Mouse (Mus musculus): Measurements from ENCODE around the gene Hoxa9.
A peak's percentile ranks its signal among the peaks of the same experiment; 100 is the strongest.

Hoxa9 gene

DNA sequence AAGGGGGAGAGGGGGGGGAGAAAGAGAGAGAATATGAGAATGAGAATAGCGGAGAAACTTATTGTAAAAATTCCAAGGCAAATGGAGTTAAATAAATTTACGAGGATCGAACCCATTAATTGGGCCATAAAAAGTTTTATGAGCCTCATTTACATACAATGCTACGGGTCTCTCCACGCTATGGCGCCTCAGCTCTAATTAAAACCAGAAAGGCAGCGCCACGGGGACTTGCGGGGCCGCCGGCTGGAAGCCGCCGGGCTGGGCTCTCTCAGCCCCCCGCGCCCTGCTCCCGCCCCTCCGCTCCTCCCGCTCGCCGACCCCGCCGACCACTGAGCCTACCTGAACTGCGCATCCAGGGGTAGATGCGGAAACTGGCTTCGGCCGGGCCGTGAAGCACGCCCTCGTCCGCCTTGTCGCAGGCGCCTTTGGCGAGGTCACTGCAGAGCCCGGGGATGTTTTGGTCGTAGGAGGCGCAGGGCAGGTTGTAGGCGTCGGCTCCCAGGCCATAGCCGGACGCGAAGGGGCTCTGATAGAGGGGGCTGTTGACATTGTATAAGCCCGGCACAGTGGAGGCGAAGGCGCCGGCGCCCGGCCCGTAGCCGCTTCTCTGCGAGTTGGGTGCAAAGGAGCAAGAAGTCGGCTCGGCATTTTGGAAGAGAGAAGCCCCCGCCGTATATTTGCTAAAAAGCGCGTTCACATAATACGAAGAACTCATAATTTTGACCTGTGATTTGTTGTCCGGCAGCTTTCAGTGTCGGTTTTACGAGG lies 14.0 kb downstream of the Hoxa9 start:
- no peak for DNase-seq (ENCODE audit: low spot score in 2 of 2)

DNA sequence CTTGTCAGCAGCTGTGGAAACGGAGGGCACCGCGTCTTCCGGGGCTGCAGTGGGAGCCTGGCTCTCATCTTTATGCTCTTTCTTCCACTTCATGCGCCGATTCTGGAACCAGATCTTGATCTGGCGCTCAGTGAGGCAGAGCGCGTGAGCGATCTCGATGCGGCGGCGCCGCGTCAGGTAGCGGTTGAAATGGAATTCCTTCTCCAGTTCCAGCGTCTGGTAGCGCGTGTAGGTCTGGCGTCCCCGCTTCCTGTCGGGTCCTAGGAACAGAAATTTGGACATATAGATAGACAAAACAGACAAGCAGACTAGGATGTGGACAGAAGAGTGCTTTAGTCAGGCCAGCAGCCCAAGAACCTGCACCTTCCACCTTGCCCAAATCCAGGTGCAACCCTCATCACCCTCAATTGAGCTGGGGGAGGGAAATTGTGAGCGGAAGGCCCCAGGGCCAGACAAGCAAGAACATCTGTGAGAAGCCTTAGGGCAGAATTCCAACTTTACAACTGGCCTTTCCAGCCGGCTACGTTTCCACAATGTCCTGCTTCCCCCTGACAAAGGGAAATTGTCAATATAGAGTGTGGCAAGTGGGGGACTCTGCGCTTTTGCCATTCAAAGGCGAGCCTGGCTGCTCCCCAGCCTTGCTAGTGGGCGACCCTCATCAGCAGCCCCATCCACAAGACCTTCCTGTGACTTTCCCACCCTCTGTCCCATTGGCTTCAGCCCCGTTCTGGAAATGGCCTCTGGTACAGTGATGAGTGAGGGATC lies 14.9 kb downstream of the Hoxa9 start:
- no peak for DNase-seq (ENCODE audit: low spot score in 2 of 2)

- DNase-seq (ENCODE audit: low spot score in 2 of 2): no peak
Measured at GRCm38 (mm10) chr6:52215070-52215469, 15.8 kb downstream of the Hoxa9 start.

DNA sequence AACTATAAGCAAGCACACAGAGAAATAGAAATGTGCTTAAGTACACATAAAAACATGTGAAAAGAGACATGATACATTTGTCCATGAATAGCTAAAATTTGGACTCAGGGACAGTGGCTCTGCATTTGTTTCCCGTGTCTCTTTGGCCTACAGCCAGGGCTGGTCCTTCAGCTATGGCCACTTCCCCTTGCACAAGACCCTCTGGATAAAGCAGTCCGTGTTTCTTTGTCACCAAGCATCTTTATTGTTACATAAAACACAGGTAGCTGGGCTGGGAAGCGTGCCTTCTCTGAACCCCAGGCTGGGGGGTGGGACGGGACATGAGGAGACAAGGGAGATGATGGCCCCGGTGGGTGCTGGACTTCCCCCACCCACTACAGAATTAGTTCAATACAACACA lies 16.6 kb downstream of the Hoxa9 start:
- DNase-seq (ENCODE audit: low spot score in 2 of 2): no peak

GRCm38 (mm10) chr6:52213119-52213986 lies 17.5 kb downstream of the Hoxa9 start, which contains the start of the genes Hoxa3 and Gm28308:
Hoxa3 (minus strand) TSS chr6:52213336.
Gm28308 (minus strand) TSS chr6:52213339.
- DNase-seq (ENCODE audit: low spot score in 2 of 2): no peak

DNA sequence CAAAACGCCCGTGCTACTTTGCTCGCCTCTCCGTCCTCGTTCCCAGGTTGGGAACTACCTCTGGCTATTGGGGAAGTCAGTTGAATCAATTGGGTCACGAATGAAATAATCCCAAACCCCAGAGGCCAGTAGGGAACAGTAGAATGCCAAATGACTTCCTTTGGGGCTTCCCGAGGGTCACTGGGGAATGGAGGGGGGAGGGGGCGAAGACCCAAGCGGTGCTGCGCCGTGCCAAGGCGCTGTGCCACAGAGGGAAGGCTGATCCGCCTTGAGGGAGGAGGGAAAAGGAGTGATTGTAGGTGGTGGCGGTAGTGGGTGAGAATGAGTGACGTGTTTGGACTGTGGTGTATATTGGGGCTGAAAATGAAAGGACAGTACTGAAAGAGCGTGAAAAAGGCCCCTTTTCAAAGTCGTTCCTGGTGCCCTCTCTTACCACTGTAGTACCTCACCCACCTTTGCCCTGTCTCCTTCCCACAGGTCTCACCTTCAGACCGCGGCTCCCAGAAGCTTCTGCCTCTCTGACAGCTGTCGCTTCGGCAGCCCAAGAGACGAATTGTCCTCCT lies 18.3 kb downstream of the Hoxa9 start:
- DNase-seq (ENCODE audit: low spot score in 2 of 2): no peak

DNA sequence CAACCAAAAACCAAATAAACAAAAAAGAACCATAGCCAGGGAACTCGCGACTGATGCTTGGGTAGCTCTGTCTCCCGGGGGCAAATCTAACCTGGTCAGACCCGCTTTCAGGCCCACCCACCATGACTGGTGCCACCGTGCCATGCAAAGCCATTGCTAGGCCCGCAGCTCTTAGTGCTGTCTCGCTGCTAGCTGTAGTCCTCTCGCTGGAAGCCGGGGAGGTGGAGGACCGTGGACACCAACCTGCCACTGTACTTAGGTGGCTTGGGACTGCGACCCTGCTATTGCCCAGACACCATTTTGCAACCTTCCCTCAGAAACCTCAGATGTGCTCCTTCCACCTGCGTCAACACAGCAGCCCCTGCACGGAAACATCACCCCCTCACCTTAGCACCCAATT lies 18.9 kb downstream of the Hoxa9 start:
- no peak for DNase-seq (ENCODE audit: low spot score in 2 of 2)

DNA sequence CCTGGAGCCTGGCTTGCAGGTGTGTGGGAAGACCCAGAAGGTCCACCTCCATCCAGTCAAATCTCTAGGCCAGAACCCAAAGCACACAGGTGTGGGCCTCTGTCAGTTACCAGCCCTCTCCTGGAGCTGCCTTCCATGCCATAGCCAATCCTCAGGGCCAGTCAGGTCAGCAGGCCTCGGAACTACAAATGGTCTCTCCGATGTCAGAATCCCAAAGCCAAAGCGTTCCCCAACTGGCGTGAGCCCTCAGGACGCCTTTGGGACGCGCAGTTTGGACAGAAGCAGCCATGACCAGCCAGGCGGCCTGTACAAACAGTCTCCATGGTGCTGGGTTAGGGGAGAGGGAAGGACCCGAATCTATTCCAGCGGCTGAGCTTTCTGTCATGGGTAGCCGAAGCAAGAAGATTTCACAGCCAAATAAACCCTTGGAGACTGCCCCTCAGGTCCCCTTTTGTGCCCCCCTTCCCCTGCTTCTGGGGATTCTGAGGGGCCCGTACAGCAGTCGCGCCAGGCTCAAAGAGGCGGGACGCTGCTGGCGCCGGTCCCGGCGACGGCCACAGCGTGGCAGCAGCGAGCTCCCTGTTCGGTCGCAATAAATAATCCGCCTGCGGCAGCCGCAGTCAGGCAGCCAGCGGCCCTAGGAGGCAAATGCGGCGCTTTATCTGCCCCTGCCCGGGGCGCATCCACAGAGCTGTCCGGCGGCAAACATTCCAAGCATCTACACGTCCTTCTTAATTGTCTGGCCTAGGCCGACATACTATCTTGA lies 19.5 kb downstream of the Hoxa9 start:
- DNase-seq (ENCODE audit: low spot score in 2 of 2): peak; percentile 45 to 55

DNA sequence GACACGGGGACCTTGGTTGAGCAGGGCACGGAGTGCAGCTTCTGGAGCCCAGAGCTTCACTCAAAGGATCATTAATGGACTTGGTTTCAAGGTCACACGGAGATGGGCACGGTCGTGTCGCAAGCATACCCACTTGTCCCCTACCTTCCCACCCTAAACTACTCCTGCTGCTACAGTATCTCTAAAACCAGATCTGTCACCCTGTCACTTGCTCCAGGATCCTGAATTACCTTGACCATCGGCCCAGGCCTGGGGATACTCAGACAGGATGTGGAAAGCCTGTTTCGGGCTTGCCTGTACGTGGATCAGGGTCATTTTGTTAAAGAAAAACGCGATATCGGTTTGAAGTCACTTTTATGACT lies 21.2 kb downstream of the Hoxa9 start:
- no peak for DNase-seq (ENCODE audit: low spot score in 2 of 2)

GRCm38 (mm10) chr6:52208868-52209684 lies 21.8 kb downstream of the Hoxa9 start:
- DNase-seq (ENCODE audit: low spot score in 2 of 2): no peak

DNA sequence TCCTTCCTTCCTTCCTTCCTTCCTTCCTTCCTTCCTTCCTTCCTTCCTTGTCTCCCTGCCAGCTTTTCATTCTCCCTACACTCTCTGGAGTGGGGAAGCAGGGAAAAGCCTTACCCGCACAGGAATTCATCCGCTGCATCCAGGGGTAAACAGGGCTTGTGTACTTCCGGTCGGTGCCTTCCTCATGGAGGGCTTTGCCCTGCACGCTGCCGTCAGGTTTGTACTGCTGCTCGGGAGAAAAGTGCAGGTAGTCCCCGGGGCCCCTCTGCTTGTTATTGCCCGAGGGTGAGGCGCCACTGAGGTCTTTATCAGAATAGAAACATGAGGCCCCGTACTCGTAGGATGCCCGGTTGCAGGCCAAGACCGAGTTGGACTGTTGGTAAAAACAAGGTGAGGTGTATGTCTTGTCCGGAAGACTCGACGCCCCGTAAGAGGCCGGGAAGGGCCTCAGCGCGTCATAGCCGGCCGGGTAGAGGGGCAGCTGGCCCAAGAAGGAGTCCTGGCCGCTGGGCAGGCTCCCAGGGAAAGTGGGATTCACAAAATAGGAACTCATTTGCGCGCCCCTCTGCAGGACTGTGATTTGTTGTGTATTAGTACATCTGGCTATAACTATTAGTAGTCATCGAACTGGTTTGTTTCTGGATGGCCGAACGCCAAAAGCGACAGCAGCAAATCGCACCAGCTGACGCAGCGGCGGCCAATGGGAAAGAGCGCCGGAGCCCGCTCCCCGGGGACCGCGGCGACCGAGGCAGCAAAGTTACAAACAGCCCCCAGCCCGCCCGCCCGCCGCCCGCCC lies 22.6 kb downstream of the Hoxa9 start, which contains the start of gene Hoxa6:
Hoxa6 (minus strand) TSS at position 651 of the 796 bp plus-strand sequence.
- no peak for DNase-seq (ENCODE audit: low spot score in 2 of 2)

GRCm38 (mm10) chr6:52207684-52207976 lies 23.3 kb downstream of the Hoxa9 start:
- no peak for DNase-seq (ENCODE audit: low spot score in 2 of 2)

- no peak for DNase-seq (ENCODE audit: low spot score in 2 of 2)
Measured at GRCm38 (mm10) chr6:52206882-52207683, 23.8 kb downstream of the Hoxa9 start.

DNA sequence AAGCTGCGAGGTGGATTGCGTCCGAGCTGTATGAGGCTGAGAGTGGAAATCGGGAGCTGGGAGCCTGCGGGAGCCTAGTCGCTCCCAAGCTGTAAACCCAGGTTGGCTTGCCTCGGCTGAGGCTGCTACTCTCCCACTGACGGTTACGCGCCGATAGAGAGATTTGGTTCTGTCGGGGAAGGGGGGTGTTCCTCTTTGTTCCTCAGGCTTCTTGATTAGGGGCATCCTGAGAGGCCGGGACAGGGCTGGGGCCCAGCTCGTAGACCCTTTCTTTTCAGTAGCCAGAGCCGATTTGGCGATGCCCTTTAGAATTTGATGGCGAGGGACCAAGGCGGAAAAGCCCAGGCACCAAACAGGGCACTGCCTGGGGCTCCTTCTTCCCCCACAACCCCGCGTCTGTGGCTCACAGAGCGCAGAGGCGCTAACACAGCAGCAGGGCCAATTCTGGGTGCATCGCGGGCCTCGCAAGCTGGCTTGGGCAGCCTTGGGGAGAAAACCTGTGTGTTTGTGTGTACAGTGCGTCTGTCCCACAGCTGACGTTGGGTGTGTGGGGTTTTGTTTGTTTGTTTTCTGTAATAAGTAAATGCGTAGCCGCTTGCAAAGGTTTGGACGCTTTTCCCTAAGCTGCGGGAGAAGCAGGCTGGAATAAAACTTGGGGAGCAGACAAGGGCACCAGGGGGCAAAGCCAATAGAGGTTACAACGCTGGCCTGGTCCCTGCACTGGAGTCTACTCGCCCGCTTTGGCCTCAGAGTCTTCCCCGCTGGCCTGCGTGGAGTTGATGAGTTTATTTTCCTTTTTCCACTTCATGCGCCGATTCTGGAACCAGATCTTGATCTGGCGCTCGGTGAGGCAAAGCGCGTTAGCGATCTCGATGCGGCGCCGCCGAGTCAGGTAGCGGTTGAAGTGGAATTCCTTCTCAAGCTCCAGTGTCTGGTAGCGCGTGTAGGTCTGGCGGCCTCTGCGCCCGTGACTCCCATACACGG lies 25.0 kb downstream of the Hoxa9 start:
- no peak for DNase-seq (ENCODE audit: low spot score in 2 of 2)

DNA sequence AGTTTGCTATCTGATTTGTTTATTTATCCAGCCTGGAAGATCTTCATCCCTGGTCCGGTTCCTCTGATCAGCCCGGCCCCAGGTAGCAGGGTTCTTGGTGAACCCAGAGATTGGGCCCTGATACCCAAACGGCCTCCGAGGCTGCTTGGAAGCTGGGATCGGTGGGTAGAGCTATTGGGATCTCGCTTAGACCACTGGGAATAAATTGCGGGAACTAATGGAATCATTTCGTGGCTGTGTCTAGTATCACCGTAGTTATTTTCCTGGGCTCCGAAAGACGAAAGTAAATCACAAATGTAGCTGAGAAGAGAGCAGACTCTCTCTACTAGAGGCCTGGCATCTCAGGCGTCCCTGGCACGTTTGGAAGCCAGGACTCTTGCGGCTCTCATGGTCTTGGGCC lies 25.7 kb downstream of the Hoxa9 start:
- DNase-seq (ENCODE audit: low spot score in 2 of 2): no peak

GRCm38 (mm10) chr6:52204050-52204752 lies 26.7 kb downstream of the Hoxa9 start, which contains the start of gene Hoxa5:
Hoxa5 (minus strand) TSS chr6:52204587.
- no peak for DNase-seq (ENCODE audit: low spot score in 2 of 2)
